Mouse (Mus musculus): ENCODE data around the gene Sdr9c7. TPM values are rescaled to one million over a fixed set of nuclear protein-coding genes. Genes with fewer than 3 reads are reported as not detected.
"Not testable (repeated sequence)": the region's sequence is repeated elsewhere in the genome, so short reads cannot be mapped to it uniquely, and the experiment has no call there.

Gene Sdr9c7
- polyA plus RNA-seq, 1 experiment from 2014 or later, result not detected

GRCm38 (mm10) chr10:127917183-127917582 is 18.9 kb downstream of the Sdr9c7 start:
- 91% methylated on average over 3 of the region's 3 CpGs for WGBS
- not testable (repeated sequence) for H3K9ac ChIP-seq (replicated peaks); H3K27ac ChIP-seq; ATAC-seq; H3K9me3 ChIP-seq; H3K27me3 ChIP-seq; H3K4me2 ChIP-seq (replicated peaks); H3K4me3 ChIP-seq (replicated peaks); H3K4me1 ChIP-seq (replicated peaks); H3K36me3 ChIP-seq

DNA sequence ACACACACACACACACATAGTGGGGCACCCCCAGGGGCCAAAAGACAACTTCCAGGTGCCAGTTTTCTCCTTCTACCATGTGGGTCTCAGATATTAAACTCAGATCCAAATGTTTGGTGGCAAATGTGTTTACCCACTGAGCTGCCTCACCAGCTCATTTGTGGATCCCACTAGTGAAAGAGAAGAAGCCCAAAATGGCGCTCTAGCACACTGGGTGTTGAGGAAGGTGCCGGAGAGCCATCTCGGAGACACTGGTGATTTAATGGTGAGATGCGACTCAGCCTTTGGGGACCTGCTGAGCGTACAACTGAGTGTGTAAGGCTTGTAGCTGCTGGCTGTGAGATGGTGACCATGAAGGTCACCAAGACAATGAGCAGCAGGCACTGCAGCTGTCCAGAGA is 19.3 kb downstream of the Sdr9c7 start:
- H3K4me1 ChIP-seq (replicated peaks), result no peaks in the 10 kb centered on the region
- no peaks in the 10 kb centered on the region for H3K36me3 ChIP-seq
- no peak overlapping the region for H3K27ac ChIP-seq
- no peak for ATAC-seq
- H3K27me3 ChIP-seq, result no peaks in the 10 kb centered on the region
- no peak overlapping the region for H3K4me3 ChIP-seq (replicated peaks)
- WGBS, result 96% methylated on average over 5 of the region's 5 CpGs
- no peak overlapping the region for H3K9ac ChIP-seq (replicated peaks)
- H3K9me3 ChIP-seq, result no peaks in the 10 kb centered on the region
- H3K4me2 ChIP-seq (replicated peaks), result no peak overlapping the region

DNA sequence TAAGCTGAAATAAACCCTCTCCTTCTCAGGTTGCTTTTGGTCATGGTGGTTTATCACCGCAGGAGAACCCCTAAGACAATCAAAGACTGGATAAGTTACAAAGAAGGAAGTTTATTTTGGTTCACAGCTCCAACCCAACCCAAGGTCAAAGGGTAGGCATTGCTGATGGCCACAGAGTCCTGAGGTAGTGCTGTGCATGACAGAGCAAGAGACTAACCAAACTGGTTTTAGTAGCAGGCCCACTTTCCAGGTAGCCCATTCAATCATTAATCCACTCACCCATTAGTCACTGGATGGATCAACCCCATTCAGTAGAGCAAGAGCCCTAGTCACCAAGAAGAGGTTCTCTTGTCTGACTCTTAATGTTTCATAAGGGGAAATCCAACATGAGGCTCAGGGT is 23.9 kb downstream of the Sdr9c7 start:
- Histone ChIP-seq H3K9me3 (no peaks in the 10 kb centered on the region), H3K4me1 (replicated peaks) (no peaks in the 10 kb centered on the region), H3K36me3 (no peaks in the 10 kb centered on the region), H3K27ac (no peak overlapping the region), H3K4me3 (replicated peaks) (no peak overlapping the region), H3K4me2 (replicated peaks) (no peak overlapping the region), H3K27me3 (no peaks in the 10 kb centered on the region), H3K9ac (replicated peaks) (no peak overlapping the region)
- WGBS, result 95% methylated on average over 1 of the region's 1 CpGs
- no peak for ATAC-seq

DNA sequence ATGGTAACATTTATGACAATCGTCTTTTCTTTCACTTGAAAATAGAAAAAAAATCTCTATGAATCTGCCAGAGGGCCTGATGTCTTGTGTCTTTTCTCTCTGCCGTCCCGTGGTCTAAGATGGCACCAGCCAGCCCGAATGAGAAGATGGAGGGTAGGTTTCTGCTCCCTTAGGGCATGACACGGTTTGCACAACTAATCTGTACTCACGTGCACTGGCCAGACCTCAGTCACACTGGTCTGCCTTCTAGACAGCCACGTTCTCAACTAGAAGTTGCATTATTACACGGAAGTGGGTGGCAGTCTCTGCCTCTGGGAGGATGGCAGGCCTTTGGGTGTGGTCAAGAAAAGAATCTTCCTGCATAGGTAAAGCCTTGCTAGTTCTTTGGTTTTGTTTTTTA is 24.7 kb downstream of the Sdr9c7 start:
- H3K9ac ChIP-seq (replicated peaks), result no peak overlapping the region
- WGBS, result 91% methylated on average over 8 of the region's 8 CpGs
- no peaks in the 10 kb centered on the region for H3K4me1 ChIP-seq (replicated peaks)
- no peak for ATAC-seq
- no peak overlapping the region for H3K4me3 ChIP-seq (replicated peaks)
- no peaks in the 10 kb centered on the region for H3K36me3 ChIP-seq
- no peak overlapping the region for H3K4me2 ChIP-seq (replicated peaks)
- H3K27me3 ChIP-seq, result no peaks in the 10 kb centered on the region
- H3K9me3 ChIP-seq, result no peaks in the 10 kb centered on the region
- H3K27ac ChIP-seq, result no peak overlapping the region

GRCm38 (mm10) chr10:127924597-127925378 is 26.5 kb downstream of the Sdr9c7 start:
- H3K36me3 ChIP-seq, result no peaks in the 10 kb centered on the region
- no peak overlapping the region for H3K4me3 ChIP-seq (replicated peaks)
- H3K4me2 ChIP-seq (replicated peaks), result no peak overlapping the region
- no peaks in the 10 kb centered on the region for H3K4me1 ChIP-seq (replicated peaks)
- no peak overlapping the region for H3K9ac ChIP-seq (replicated peaks)
- ATAC-seq, result no peak
- H3K27ac ChIP-seq, result no peak overlapping the region
- whole genome bisulfite sequencing, result 80% methylated on average over 7 of the region's 7 CpGs
- no peaks in the 10 kb centered on the region for H3K9me3 ChIP-seq
- H3K27me3 ChIP-seq, result no peaks in the 10 kb centered on the region

DNA sequence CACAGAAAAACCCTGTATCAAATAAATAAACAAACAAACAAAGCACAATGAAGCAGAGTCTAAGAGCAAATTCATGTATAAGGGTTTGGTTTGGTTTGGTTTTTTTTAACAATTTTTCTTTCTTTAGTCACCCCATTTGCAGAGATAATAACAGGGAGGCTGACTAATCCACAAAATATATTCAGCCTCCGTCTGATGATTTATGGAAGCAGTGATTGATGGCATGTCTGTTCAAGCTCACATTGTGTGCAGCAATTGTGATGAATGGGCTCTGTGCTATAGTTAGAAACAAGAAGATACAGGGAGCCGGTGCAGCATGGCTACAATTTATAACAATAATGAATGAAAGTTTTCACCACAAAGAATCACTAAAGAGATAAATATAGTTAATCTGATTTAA is 29.4 kb downstream of the Sdr9c7 start:
- Histone ChIP-seq H3K4me1 (replicated peaks) (no peaks in the 10 kb centered on the region), H3K4me3 (replicated peaks) (no peak overlapping the region), H3K27me3 (no peaks in the 10 kb centered on the region), H3K36me3 (no peaks in the 10 kb centered on the region), H3K27ac (no peak overlapping the region), H3K9ac (replicated peaks) (no peak overlapping the region), H3K9me3 (no peaks in the 10 kb centered on the region), H3K4me2 (replicated peaks) (no peak overlapping the region)
- ATAC-seq, result no peak
- WGBS, result 77% methylated on average over 2 of the region's 2 CpGs

DNA sequence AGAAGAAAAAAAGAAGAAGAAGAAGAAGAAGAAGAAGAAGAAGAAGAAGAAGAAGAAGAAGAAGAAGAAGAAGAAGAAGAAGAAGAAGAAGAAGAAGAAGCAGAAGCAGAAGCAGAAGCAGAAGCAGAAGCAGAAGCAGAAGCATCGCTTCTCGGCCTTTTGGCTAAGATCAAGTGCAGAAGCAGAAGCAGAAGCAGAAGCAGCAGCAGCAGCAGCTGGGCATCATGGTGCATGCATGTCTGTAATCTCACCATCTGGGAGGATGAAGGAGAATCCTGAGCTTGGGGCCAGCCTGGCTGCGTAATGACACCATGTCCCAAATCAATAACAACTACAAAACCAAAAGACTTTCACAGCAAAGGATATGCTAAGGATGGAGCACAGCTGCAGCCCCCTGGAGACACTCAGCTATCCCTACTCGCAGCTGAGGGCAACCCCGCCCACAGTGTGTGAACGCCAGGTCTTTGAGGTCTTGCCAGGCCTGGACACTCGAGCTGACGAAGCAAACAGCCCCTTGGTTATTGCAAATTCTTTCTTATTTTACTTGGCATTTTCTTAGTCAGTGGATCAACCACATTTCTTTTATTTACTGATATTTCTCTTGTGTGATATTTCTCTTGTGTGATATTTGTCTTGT is 34.1 kb downstream of the Sdr9c7 start:
- Histone ChIP-seq H3K9ac (replicated peaks) (no peak overlapping the region), H3K27me3 (no peaks in the 10 kb centered on the region), H3K9me3 (no peaks in the 10 kb centered on the region), H3K4me2 (replicated peaks) (no peak overlapping the region), H3K4me1 (replicated peaks) (no peaks in the 10 kb centered on the region), H3K36me3 (no peaks in the 10 kb centered on the region), H3K4me3 (replicated peaks) (no peak overlapping the region), H3K27ac (no peak overlapping the region)
- 73% methylated on average over 8 of the region's 8 CpGs for WGBS
- no peak for ATAC-seq

- Histone ChIP-seq H3K9ac (replicated peaks) (no peak overlapping the region), H3K4me2 (replicated peaks) (no peak overlapping the region), H3K9me3 (no peaks in the 10 kb centered on the region), H3K27ac (no peak overlapping the region), H3K27me3 (no peaks in the 10 kb centered on the region), H3K36me3 (no peaks in the 10 kb centered on the region), H3K4me1 (replicated peaks) (no peaks in the 10 kb centered on the region), H3K4me3 (replicated peaks) (no peak overlapping the region)
- WGBS, result 77% methylated on average over 8 of the region's 8 CpGs
- no peak for ATAC-seq
These were observed 38.0 kb downstream of the Sdr9c7 start for GRCm38 (mm10) chr10:127936271-127936670.

DNA sequence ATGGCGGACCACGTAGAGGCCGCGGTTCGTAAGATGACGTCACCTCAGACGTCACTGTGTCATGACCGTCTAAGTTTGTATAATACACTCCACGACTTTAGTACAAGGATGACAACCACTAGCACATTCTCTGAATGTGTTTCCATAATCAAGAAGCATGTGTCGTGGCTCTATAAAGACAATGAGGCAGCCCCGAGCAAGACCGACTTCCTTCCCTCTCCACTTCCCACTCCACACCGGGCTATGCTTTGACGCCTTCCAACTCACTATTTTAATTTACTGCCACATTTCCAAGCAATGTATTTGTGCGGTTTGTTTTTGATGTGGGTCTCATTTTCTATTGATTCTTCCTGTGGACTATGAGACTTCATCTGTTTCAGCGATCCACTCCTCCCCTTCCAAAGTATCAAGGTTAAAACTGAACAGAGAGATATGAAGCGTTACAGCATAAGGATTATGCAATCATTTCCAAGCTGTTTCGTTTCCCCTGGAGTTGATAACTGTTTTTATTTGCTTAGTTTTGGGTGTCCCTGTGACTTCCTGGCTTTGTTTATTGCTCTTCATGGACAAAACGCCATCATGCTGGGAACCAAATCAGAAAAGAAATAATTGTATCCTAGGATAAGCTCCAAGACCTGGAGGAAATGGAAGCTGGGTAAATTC is 38.6 kb downstream of the Sdr9c7 start:
- Histone ChIP-seq H3K4me1 (replicated peaks) (no peaks in the 10 kb centered on the region), H3K36me3 (no peaks in the 10 kb centered on the region), H3K4me2 (replicated peaks) (no peak overlapping the region), H3K27ac (no peak overlapping the region), H3K9me3 (no peaks in the 10 kb centered on the region), H3K4me3 (replicated peaks) (no peak overlapping the region), H3K27me3 (no peaks in the 10 kb centered on the region), H3K9ac (replicated peaks) (no peak overlapping the region)
- WGBS, result 88% methylated on average over 19 of the region's 19 CpGs
- ATAC-seq, result no peak

DNA sequence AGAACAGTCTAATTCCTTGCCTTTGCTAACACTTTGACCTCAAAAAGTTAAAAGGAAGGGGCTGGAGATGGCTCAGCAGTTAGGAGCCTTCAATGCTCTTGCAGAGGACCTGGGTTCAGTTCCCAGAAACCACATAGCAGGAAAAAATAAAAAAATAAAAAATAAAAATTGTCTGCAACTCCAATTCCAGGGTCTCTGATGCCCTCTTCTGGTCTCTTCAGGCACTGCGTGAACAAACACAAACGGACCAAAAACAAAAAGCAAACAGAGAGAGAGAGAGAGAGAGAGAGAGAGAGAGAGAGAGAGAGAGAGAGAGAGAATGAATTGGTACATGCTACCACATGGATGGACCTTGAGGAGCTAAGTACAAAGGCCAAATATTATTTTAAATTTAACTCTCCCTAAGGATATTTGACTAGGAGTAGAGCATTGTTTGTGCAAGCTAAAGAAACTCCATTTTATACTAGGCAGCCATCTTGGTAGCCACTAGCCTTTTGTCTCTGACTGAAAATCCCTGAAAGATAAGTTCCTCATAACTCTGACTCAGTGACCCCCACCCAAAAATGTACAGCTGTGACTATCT is 39.2 kb downstream of the Sdr9c7 start:
- WGBS, result 3% methylated on average over 2 of the region's 2 CpGs
- H3K27ac ChIP-seq, result no peak overlapping the region
- no peak for ATAC-seq
- H3K4me1 ChIP-seq (replicated peaks), result no peaks in the 10 kb centered on the region
- H3K36me3 ChIP-seq, result no peaks in the 10 kb centered on the region
- no peaks in the 10 kb centered on the region for H3K27me3 ChIP-seq
- H3K9ac ChIP-seq (replicated peaks), result no peak overlapping the region
- H3K9me3 ChIP-seq, result no peaks in the 10 kb centered on the region
- no peak overlapping the region for H3K4me3 ChIP-seq (replicated peaks)
- H3K4me2 ChIP-seq (replicated peaks), result no peak overlapping the region

- not testable (repeated sequence) for H3K9me3 ChIP-seq; H3K4me3 ChIP-seq (replicated peaks); H3K4me1 ChIP-seq (replicated peaks); ATAC-seq; H3K27ac ChIP-seq; H3K36me3 ChIP-seq; H3K9ac ChIP-seq (replicated peaks); H3K4me2 ChIP-seq (replicated peaks); H3K27me3 ChIP-seq
- WGBS, result 95% methylated on average over 10 of the region's 10 CpGs
These were observed 41.3 kb downstream of the Sdr9c7 start for GRCm38 (mm10) chr10:127939667-127940066.

- H3K36me3 ChIP-seq, result no peaks in the 10 kb centered on the region
- no peaks in the 10 kb centered on the region for H3K27me3 ChIP-seq
- H3K4me3 ChIP-seq (replicated peaks), result no peak overlapping the region
- peak; percentile 55 for ATAC-seq
- WGBS, result 38% methylated on average over 5 of the region's 5 CpGs
- H3K4me2 ChIP-seq (replicated peaks), result no peak overlapping the region
- no peak overlapping the region for H3K9ac ChIP-seq (replicated peaks)
- no peak overlapping the region for H3K27ac ChIP-seq
- H3K4me1 ChIP-seq (replicated peaks), result no peaks in the 10 kb centered on the region
- no peaks in the 10 kb centered on the region for H3K9me3 ChIP-seq
These were observed 47.2 kb downstream of the Sdr9c7 start for GRCm38 (mm10) chr10:127945432-127946064.
